Mouse (Mus musculus) fibroblast of lung, adult 2 months (primary cell): ENCODE results near the gene Olfr1494.

Source experiments
- DNase-seq: peaks from one replicate; pipeline ENCODE4 v3.0.0-alpha.2; 2011; ENCODE audit warnings: low read depth

The Olfr1494 gene

GRCm38 (mm10) chr19:13739428-13739827 is at the start of gene Olfr1494:
Olfr1494 (plus strand) TSS chr19:13739728.
- no peak for DNase-seq

GRCm38 (mm10) chr19:13696968-13697367 is 42.6 kb upstream of the Olfr1494 start, which contains the start of gene Olfr1491:
Olfr1491 (plus strand) TSS chr19:13697268.
- no peak for DNase-seq

GRCm38 (mm10) chr19:13722978-13723377 is 16.6 kb upstream of the Olfr1494 start, which contains the start of gene Olfr1493-ps1:
Olfr1493-ps1 (plus strand) TSS chr19:13723278.
- DNase-seq, result no peak

GRCm38 (mm10) chr19:13749366-13749765 is 9.8 kb downstream of the Olfr1494 start:
- no peak for DNase-seq

- DNase-seq, result no peak
These were observed 24.8 kb downstream of the Olfr1494 start, which contains the start of gene Olfr1495 for GRCm38 (mm10) chr19:13764306-13764705. Olfr1495 (plus strand) TSS chr19:13764606.

GRCm38 (mm10) chr19:13768565-13769276 is 29.2 kb downstream of the Olfr1494 start:
- DNase-seq, result no peak

- no peak for DNase-seq
These were observed 38.0 kb downstream of the Olfr1494 start, which contains the start of gene Olfr1496 for GRCm38 (mm10) chr19:13777578-13777977. Olfr1496 (plus strand) TSS chr19:13777878.

GRCm38 (mm10) chr19:13798102-13798501 is 58.6 kb downstream of the Olfr1494 start, which contains the start of gene Olfr1497:
Olfr1497 (minus strand) TSS chr19:13798202.
- no peak for DNase-seq
